Mouse (Mus musculus) heart, postnatal 4 days (tissue): ENCODE data around the gene Nit1. TPM values are rescaled to one million over a fixed set of nuclear protein-coding genes. Genes with fewer than 3 reads are reported as not detected.

Source experiments
- DNase-seq: peaks from one replicate; pipeline ENCODE4 v3.0.0; 2021
- total RNA-seq, 2 experiments: library from RNA; stranded (reverse); gene quantifications; 2 replicates each; pipeline ENCODE4 v1.2.3; 2021

The Nit1 gene
- 10 to 100 TPM; 17.9 to 20.3 TPM for total RNA-seq

GRCm38 (mm10) chr1:171345225-171346094 is at the start of gene Nit1, which contains the start of gene Pfdn2:
TSS of gene Nit1 (minus strand) at chr1:171345646.
TSS of gene Pfdn2 (plus strand) at chr1:171345670.
- DNase-seq = peak; percentile 92

DNA sequence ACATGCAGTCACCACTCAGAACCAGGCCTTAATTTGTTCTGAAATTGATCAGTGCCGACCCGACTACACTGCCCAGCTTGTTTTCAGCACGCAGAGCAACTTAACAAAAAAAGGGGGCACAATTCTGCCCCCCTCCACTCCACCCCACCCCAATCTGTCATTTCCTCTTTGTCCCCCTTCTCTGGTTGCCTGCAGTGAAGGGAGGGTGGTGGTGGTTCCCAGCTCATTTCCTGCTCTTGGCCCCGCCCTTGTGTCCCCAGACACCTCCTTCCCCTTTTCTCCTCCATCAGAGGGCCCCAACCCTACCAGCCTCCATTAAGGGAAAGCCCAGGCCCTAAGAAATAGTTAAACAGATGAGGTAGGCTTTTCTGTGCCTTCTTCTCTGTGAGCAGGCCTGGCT is 44.7 kb upstream of the Nit1 start:
- DNase-seq = no peak

GRCm38 (mm10) chr1:171388376-171389102 is 43.1 kb upstream of the Nit1 start, which contains the start of gene Arhgap30:
TSS of gene Arhgap30 (plus strand) at chr1:171388954.
- DNase-seq = peak; percentile 27

- peak; percentile 36 for DNase-seq
These were observed 41.7 kb upstream of the Nit1 start for GRCm38 (mm10) chr1:171387099-171387498.

DNA sequence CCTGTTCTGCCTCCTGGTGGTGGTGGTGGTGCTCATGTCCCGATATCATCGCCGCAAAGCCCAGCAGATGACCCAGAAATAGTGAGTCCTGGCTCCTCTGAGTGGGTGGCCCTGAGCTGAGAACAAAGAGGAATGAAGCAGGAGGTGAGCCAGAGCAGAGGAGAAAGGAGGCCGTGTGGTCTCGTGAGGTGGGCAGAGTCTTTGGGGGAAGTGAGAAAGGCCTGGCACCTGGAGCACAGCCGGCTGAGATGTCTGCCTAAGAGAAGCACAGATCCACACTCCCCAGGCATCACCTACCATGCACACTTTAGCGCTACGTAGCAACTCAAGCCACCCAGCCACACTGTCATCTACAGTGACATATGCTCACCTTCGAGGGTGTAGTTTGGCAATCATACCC is 39.7 kb upstream of the Nit1 start:
- no peak for DNase-seq

- DNase-seq = no peak
These were observed 38.9 kb upstream of the Nit1 start for GRCm38 (mm10) chr1:171384361-171384760.

GRCm38 (mm10) chr1:171382096-171382620 is 36.7 kb upstream of the Nit1 start:
- no peak for DNase-seq

DNA sequence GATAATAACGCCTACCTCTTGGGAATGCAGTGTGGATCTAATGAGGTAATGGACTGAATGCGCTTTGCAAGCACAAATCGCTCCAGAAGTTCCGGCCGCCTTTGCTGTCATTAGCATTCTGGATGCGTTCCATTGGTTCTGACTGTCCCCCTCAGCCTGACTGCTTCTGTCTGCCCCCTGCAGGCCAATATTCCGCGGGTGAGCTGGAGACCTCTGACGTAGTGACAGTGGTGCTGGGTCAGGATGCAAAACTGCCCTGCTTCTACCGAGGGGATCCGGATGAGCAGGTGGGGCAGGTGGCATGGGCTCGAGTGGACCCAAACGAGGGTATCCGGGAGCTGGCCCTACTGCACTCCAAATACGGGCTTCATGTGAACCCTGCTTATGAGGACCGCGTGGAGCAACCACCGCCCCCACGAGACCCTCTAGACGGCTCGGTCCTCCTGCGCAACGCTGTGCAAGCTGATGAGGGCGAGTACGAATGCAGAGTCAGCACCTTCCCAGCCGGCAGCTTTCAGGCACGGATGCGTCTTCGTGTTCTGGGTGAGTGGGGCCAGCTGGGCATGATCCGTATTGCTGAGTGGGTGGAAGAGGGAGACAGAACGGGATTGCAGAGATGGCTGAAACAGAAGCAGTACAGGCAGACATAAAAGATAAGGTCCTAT is 34.6 kb upstream of the Nit1 start:
- peak; percentile 87 for DNase-seq

DNA sequence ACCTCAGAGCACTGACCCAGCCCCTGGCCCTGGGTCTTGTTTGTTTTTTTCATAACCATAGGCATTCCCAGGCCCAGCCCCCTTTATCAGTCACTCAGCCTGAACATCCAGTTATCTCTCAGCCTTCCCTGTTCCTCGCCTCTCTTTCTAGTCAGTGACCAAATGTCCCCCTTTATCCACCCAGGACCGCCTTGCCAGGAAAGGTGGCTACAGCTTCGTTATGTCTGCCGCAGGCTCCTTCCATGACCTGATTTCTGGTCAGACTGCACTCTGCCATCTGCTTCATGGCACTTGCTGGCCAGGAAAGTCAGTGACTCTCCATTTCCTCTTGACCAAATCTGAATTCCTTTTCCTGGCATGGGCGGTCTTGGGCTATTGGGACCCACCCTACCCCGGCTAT is 32.9 kb upstream of the Nit1 start:
- no peak for DNase-seq

- DNase-seq = peak; percentile 20
These were observed 30.2 kb upstream of the Nit1 start for GRCm38 (mm10) chr1:171375646-171376097.

DNA sequence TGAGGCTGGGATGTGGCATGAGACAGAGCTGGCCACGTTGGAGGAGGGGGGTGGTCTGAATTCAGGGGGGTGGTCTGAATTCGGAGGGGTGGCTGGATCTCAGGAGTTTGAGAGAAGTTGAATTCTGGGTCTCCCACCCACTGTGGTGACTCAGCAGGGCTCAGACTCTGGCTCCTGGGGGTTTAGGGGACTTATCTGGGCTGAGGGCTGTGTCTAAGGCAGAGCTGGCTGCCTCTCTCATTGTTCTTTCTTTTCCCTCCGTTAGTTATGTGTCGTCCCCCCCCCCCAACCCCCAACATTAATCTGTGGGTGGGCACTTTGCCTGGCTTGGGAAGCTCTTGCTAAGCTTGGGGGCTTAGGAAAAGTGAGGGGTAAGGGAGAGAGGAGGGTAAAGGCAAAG is 28.5 kb upstream of the Nit1 start:
- DNase-seq = no peak

GRCm38 (mm10) chr1:171372880-171373279 is 27.4 kb upstream of the Nit1 start:
- DNase-seq = no peak

DNA sequence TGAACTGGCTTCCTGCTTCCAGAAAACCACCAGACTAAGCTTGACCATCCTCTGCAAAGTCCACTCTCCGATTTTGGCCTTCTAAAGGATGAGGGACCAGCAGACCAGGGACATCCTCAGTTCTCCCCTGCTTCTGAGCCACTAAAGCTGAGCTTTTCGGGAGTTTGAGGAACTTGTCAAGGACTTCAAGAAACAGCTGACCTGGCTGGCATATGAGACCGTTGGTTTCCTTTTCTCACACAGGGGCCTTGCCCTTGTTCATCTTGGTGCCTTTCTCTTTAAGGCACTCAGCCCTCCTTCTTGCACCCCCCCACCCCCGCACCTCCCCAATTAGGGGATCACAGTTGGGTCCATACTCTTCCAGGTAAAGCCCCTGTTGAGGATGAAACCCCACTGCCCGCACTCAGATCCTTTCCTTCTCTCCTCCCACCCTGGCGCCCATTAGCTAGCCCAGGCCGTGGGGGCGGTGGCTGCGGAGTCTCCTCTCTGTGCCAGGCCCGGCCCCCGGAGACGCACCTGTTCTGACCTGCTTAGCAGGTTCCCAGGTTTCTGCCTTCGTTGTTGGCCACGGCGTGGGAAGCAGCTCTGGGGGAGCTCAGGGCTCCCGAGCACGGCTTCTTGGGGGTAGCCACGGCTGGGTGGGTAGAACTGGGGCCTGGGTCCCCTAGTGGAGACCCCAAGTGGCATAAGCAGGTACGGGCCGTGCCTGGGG is 24.6 kb upstream of the Nit1 start, which contains the start of gene Nectin4:
TSS of gene Nectin4 (plus strand) at position 255 of the 712 bp plus-strand sequence.
- DNase-seq = no peak

DNA sequence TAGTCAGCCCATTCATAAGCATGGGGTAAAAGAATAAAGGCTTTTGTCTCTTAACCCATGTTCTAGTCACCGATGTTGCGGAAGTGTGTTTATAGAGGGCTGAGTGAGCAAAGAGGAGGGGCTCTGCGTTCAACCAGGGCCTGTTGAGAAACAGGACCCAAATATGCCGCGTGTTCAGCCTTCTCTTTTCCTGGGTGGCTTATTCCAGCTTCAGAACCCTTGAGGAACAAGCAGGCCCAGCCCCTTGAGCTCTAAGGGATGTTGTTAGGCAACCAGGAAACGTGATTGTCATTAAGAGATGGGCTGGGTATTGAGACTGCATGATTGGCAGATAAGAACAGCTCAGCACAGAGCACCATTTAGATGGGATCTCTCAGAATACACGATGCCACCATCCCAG is 20.5 kb upstream of the Nit1 start:
- no peak for DNase-seq

DNA sequence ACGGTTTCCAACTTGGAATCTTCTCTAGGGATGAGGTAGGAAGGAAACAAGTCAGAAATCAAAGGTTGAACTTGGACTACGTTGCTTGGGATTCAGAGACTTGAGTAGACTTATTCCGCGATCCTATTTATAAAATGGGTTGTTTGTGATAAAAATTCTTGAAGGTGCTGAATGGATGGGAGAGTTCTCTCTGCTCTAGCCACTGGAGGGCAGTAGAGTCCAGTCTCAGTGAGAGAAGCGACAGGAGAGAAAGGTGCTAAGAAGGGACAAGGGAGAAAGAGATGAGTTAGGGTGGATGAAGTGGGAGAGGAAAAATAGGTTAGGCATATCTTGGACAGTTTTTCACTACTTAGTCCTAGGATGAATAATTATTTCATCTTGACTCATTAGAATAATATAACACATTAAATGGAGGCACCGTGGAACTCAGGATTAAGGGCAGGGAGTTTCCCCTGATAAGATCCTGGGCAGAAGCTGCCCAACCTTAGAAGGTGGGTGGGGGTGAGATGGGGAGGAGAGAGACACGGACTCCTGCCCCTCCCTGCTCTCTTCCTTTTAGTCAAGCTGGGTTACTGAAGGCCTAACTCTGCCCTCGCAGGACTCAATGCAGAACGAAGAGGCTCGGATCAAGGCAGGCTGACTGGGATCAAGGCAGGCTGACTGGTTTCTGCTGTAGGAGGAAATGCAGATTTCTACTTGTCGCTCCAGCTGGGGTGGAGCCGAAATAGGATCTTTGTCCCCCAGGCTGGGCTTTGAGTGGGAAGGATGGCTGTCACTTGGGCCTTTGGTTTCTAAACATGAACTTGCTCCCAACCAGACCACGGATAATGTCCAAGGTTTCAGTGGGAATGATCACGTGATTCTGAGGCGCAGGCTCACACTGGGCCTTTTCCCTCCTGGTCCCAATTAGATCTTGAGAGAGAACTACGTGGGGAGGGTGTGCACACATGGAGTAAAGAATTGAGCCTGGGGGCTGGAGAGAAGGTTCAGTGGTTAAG is 16.0 kb upstream of the Nit1 start:
- peak; percentile 82 for DNase-seq

DNA sequence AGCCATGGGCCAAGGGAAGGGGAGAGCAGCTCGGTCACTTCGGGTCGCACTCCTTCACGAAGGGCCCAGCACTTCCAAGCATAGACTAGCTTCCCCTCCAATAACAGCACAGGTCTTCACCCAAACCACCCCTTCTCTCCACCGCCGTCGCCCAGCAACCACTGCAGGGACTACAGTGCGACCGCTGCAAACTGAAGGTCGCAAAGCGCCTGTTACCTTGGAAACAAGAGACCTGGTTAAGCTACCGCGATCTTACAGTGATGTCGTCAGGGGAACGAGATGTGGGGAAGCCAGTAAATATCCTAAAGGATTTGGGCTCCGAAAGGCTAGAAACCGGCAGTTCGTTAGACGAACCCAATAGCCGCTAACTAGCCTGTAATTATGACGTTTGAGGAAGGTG is 15.2 kb upstream of the Nit1 start, which contains the start of gene Klhdc9:
TSS of gene Klhdc9 (minus strand) at position 143 of the 400 bp plus-strand sequence.
- peak; percentile 87 for DNase-seq

GRCm38 (mm10) chr1:171360253-171360652 is 14.8 kb upstream of the Nit1 start:
- no peak for DNase-seq

- peak; percentile 43 for DNase-seq
These were observed 13.0 kb upstream of the Nit1 start for GRCm38 (mm10) chr1:171358421-171358820.

DNA sequence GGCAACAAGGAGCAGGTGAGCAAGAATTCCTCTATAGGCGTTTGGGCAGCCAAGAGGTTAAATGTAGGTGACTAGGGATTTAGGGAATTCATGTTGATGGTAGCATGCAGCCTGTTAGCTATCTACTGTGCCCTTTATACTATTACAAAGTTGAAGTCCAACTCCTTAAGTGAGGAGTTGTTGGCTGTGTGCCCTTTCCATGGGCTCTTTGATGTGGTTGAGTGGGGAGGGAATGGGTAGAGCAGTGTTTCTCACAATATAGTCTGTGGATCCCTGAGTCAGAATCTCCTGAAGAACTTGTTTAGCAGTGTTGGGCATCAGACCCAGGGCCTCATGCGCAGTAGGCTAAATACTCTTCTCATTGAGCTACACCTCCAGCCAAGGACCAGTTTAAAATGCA is 11.4 kb upstream of the Nit1 start:
- DNase-seq = no peak

- peak; percentile 32 for DNase-seq
These were observed 10.4 kb upstream of the Nit1 start for GRCm38 (mm10) chr1:171355812-171356340.
